Mouse (Mus musculus) thymus, adult 2 months (tissue): ENCODE data around the gene Dstyk.

ENCODE experiments used
- CTCF ChIP-seq: fragments of 200-500 bp; IDR thresholded peaks from 2 replicates; pipeline ENCODE4 v1.5.1; 2012; ENCODE audit warnings: mild to moderate bottlenecking, control low read depth, low read length, moderate library complexity, borderline replicate concordance; ENCODE audit not compliant: control insufficient read depth, poor library complexity, insufficient read depth; ENCODE audit errors: extremely low read depth
- POLR2A ChIP-seq: fragments of 200-500 bp; IDR thresholded peaks from 2 replicates; pipeline ENCODE4 v1.6.1; 2012; ENCODE audit warnings: mild to moderate bottlenecking, low read length, control low read depth, moderate library complexity; ENCODE audit not compliant: control insufficient read depth, poor library complexity, insufficient read depth; ENCODE audit errors: extremely low read depth

- TF ChIP-seq CTCF: no peak
- no peak for TF ChIP-seq POLR2A
Measured at GRCm38 (mm10) chr1:132420206-132420605, 2.9 kb downstream of the Dstyk start.
